Comparison of ENCODE assay signal across 22 mouse cellular contexts in the genomic region with DNA sequence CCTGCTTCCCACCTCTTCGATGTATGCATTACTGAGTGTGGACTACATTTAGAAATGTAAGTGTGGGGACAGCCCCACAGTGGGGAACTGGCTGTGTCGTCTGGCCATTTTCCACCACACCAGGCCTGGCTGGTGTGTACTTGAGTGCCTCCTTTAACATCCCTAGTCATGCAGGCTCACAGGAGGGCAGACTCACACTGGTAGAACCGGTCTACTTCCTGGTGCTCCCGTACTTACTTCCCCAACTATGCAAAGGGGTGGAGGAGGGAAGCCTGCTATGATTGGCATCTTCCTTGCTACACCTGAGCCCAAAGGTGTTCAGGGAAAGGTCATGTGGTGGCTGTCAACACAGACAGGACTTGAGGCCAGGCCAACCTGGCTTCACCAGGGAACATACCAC.
DNase-seq lines count a peak whose midpoint lies in the region; ATAC-seq and TF ChIP-seq lines count a peak whose summit lies in the region.
"Had no signal": no experiment of that assay in that cellular context is flagged by ENCODE, and none has a peak within 500 bp of the region (broad histone marks: within the 10 kb centered on the region; RNA-seq: fewer than 3 reads in every experiment).

No protein-coding gene starts in this region.

- DNase-seq in kidney, adult 18-20 months, result peak; percentile 20
- DNase-seq in kidney, postnatal 14 days, result no peak
- DNase-seq in lung, postnatal 25 days (ENCODE audit: low spot score), result peak; percentile 65
- no peak for DNase-seq in cerebellum, postnatal 4 days (ENCODE audit: low spot score in 2 of 2)
- no peak for DNase-seq in hindbrain, embryonic 10.5 days (ENCODE audit: low spot score)
- no peak for DNase-seq in frontal cortex, postnatal 36 days (ENCODE audit: low spot score in 2 of 2)
- DNase-seq: adrenal gland, postnatal 25 days; B cell, adult 2 months; cerebellum, adult 11-12 months; cerebellum, postnatal 25 days; gastrocnemius, postnatal 10 days; heart, adult 2 months; heart, postnatal 4 days; liver, embryonic 13.5 days; right cerebral cortex, postnatal 4 days; thymus, postnatal 14 days had no signal

- H3K27me3 ChIP-seq in E14TG2a.4 (ENCODE audit: insufficient read depth, low read length), result 0 out of 2 replicates have a peak, but pooled peaks cover 4% of the 10 kb centered on the region
- H3K27me3 ChIP-seq in kidney, embryonic 15.5 days, result no peaks in the 10 kb centered on the region
- H3K27me3 ChIP-seq in hindbrain, embryonic 10.5 days (ENCODE audit: insufficient read depth, poor library complexity, severe bottlenecking), result peaks cover 57% of the 10 kb centered on the region
- H3K27me3 ChIP-seq: forebrain, embryonic 13.5 days; heart, embryonic 15.5 days; limb, embryonic 13.5 days; liver, embryonic 13.5 days had no signal

- ATAC-seq in kidney, embryonic 15.5 days (replicated peaks; ENCODE audit: low FRiP score), result 0 out of 2 replicates have a peak, but pooled peaks have one; percentile 17
- ATAC-seq: forebrain, embryonic 13.5 days had no signal

- H3K4me3 ChIP-seq in E14TG2a.4 (replicated peaks; ENCODE audit: low read length), result 0 out of 2 replicates have a peak overlapping the region, but pooled peaks have one; percentile 30
- H3K4me3 ChIP-seq in kidney, embryonic 15.5 days (replicated peaks), result no peak overlapping the region
- H3K4me3 ChIP-seq in hindbrain, embryonic 10.5 days, result no peak overlapping the region
- H3K4me3 ChIP-seq: forebrain, embryonic 13.5 days; heart, adult 2 months; heart, embryonic 15.5 days; limb, embryonic 13.5 days; liver, embryonic 13.5 days; midbrain, embryonic 12.5 days had no signal

- no peak for TF ChIP-seq CTCF in E14TG2a.4 (conservative IDR thresholded peaks at IDR 0.05; ENCODE audit: low read length)

- no peaks in the 10 kb centered on the region for H3K9me3 ChIP-seq in E14TG2a.4 (ENCODE audit: low read length)
- no peaks in the 10 kb centered on the region for H3K9me3 ChIP-seq in kidney, embryonic 15.5 days (replicated peaks)
- no peaks in the 10 kb centered on the region for H3K9me3 ChIP-seq in hindbrain, embryonic 10.5 days
- H3K9me3 ChIP-seq: forebrain, embryonic 13.5 days; heart, embryonic 15.5 days; limb, embryonic 13.5 days; liver, embryonic 13.5 days; midbrain, embryonic 12.5 days had no signal

- peaks cover 70% of the 10 kb centered on the region for H3K4me1 ChIP-seq in E14TG2a.4 (replicated peaks; ENCODE audit: low read depth, low read length)
- H3K4me1 ChIP-seq in kidney, embryonic 15.5 days, result no peaks in the 10 kb centered on the region
- H3K4me1 ChIP-seq in hindbrain, embryonic 10.5 days (replicated peaks), result peaks cover 12% of the 10 kb centered on the region
- H3K4me1 ChIP-seq: heart, embryonic 15.5 days; liver, embryonic 13.5 days had no signal

- H3K27ac ChIP-seq in kidney, embryonic 15.5 days, result no peak overlapping the region
- no peak overlapping the region for H3K27ac ChIP-seq in hindbrain, embryonic 10.5 days
- H3K27ac ChIP-seq: forebrain, embryonic 13.5 days; heart, adult 2 months; heart, embryonic 15.5 days; limb, embryonic 13.5 days; liver, embryonic 13.5 days; midbrain, embryonic 12.5 days had no signal

- H3K4me2 ChIP-seq in kidney, embryonic 15.5 days, result no peak overlapping the region
- H3K4me2 ChIP-seq: forebrain, embryonic 13.5 days; heart, embryonic 15.5 days; limb, embryonic 13.5 days; liver, embryonic 13.5 days; midbrain, embryonic 12.5 days had no signal

- WGBS in kidney, embryonic 15.5 days, result 79% methylated on average over 4 of the region's 4 CpGs
- WGBS in hindbrain, embryonic 10.5 days, result 91% methylated on average over 4 of the region's 4 CpGs

- no peaks in the 10 kb centered on the region for H3K36me3 ChIP-seq in E14TG2a.4 (ENCODE audit: insufficient read depth, low read length)
- no peaks in the 10 kb centered on the region for H3K36me3 ChIP-seq in kidney, embryonic 15.5 days
- H3K36me3 ChIP-seq in hindbrain, embryonic 10.5 days, result no peaks in the 10 kb centered on the region
- H3K36me3 ChIP-seq: heart, embryonic 15.5 days; limb, embryonic 13.5 days; liver, embryonic 13.5 days; midbrain, embryonic 12.5 days had no signal

- H3K9ac ChIP-seq in kidney, embryonic 15.5 days, result no peak overlapping the region
- H3K9ac ChIP-seq: forebrain, embryonic 13.5 days; heart, embryonic 15.5 days; limb, embryonic 13.5 days; liver, embryonic 13.5 days; midbrain, embryonic 12.5 days had no signal

Comparison
In these comparisons a context has a peak if more than half of its experiments do, and no peak if none do; other contexts are left out.
1. DNase-seq: peak in kidney, adult 18-20 months (single experiment) and lung, postnatal 25 days (single experiment); none in kidney, postnatal 14 days (single experiment), cerebellum, postnatal 4 days (0 of 2), hindbrain, embryonic 10.5 days (single experiment) and frontal cortex, postnatal 36 days (0 of 2).